Mouse (Mus musculus) lung, embryonic 15.5 days (tissue): Measurements from ENCODE around the gene Spty2d1. TPM values are rescaled to one million over a fixed set of nuclear protein-coding genes. Genes with fewer than 3 reads are reported as not detected.
A peak's percentile ranks its signal among the peaks of the same experiment; 100 is the strongest.

Experiments
- ATAC-seq: fragments of 200-750 bp; cut with Nextera tagmentation; 2 replicates; pipeline ENCODE4 v1.8.0; 2017; ENCODE audit warnings: moderate number of reproducible peaks, borderline replicate concordance; ENCODE audit not compliant: low FRiP score, low TSS enrichment; ENCODE audit errors: extremely low read depth
- H3K27ac ChIP-seq: fragments of 300-500 bp; sonication (generic); 2 replicates; pipeline ENCODE4 v1.5.1; 2015; ENCODE audit warnings: moderate library complexity, mild to moderate bottlenecking, inconsistent platforms
- H3K27me3 ChIP-seq: fragments of 300-500 bp; sonication (generic); 2 replicates; pipeline ENCODE4 v1.6.1; 2015; ENCODE audit warnings: inconsistent platforms
- H3K36me3 ChIP-seq: fragments of 300-500 bp; sonication (generic); 2 replicates; pipeline ENCODE4 v1.6.1; 2015; ENCODE audit warnings: inconsistent platforms
- H3K4me1 ChIP-seq: fragments of 300-500 bp; sonication (generic); 2 replicates; pipeline ENCODE4 v1.6.1; 2015; ENCODE audit warnings: inconsistent platforms
- H3K4me2 ChIP-seq: fragments of 300-500 bp; sonication (generic); 2 replicates; pipeline ENCODE4 v1.6.1; 2015; ENCODE audit warnings: inconsistent platforms, mild to moderate bottlenecking, moderate library complexity
- H3K4me3 ChIP-seq: fragments of 300-500 bp; sonication (generic); 2 replicates; pipeline ENCODE4 v1.5.1; 2015; ENCODE audit warnings: mild to moderate bottlenecking, inconsistent platforms
- H3K9ac ChIP-seq: fragments of 300-500 bp; sonication (generic); 2 replicates; pipeline ENCODE4 v1.6.1; 2015; ENCODE audit warnings: inconsistent platforms
- H3K9me3 ChIP-seq: fragments of 300-500 bp; sonication (generic); 2 replicates; pipeline ENCODE4 v1.6.1; 2016; ENCODE audit warnings: inconsistent platforms
- WGBS: fragments of 180-500 bp; shearing (Covaris S2); methylation state at CpG from one replicate; pipeline ENCODE4 v1.1.7; 2015; 5-methylcytosine and 5-hydroxymethylcytosine counted together
- polyA plus RNA-seq: library from polyadenylated mRNA; unstranded; fragments of >200 nt; fragmentation: Nextera tagmentation; extraction: Ambion mirVana; gene quantifications from 2 replicates; pipeline ENCODE4 v1.2.1, GENCODE M21; 2015

Gene Spty2d1
- polyA plus RNA-seq, 1 experiment from 2014 or later = 23.3 TPM

DNA sequence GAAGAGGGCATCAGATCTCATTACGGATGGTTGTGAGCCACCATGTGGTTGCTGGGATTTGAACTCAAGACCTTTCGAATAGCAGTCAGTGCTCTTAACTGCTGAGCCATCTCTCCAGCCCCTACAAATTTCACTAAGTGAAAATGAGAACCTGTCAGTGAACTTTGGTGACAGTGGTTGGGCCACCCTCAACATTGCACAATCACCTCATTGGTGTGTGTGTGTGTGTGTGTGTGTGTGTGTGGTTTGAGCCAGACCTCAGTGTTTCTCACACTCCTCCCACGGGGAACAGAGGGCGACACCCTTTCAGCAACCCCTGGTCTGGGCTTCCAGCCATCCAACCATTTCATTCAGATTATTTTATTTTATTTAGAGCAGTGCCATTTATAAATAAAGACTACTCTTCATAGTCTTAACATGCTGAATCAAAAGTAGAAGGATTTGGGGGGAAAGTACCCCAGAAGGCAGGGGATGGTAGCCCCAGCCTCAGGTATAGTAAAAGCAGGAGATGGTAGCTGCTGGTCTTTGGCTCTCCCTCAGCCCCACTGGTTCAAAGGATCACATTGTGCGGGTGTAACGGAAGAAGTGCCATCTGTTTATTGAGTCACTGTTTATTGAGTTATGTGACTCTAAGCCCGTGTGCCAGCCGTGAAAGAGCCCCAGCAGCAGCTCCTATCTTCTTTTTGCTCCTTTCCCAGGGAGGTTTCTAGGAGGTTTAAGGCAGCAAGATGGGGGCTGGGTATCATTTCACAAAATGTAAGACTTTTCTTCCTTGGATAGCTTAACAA, 22.3 kb downstream of the Spty2d1 start:
- Histone ChIP-seq H3K9ac (no peak overlapping the region), H3K9me3 (no peaks in the 10 kb centered on the region), H3K4me1 (peaks cover 24% of the 10 kb centered on the region), H3K36me3 (peaks cover 3% of the 10 kb centered on the region; the same call in 1 of the 2 replicates), H3K27me3 (no peaks in the 10 kb centered on the region), H3K4me2 (no peak overlapping the region; the same call in 1 of the 2 replicates), H3K4me3 (no peak overlapping the region), H3K27ac (peak overlapping the region; percentile 82)
- 32% methylated on average over 8 of the region's 8 CpGs for WGBS
- ATAC-seq = peak; percentile 64; the same call in 1 of the 2 replicates

DNA sequence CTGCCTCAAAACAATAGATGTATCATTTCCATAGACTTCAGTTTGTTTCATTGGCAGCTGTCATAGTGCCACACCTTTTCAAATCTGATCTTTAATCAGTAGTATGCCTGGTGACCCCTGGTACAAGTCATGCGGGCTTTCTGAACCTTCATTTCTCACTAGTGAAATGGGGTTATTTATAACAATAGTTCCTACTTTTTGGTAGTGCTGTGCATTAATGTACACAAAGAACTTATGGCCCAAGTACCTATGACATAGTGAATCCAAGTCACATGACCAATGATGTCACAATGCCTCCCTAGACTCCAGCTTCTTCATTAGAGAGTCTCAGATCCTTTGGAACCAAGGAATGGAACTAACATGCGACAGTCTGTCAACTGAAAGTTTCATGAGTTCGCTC, 24.9 kb downstream of the Spty2d1 start, which contains the start of gene Gm9999:
Gene Gm9999, plus strand, starts transcription at position 301 of the 400 bp plus-strand sequence.
- peaks cover 24% of the 10 kb centered on the region for H3K4me1 ChIP-seq
- no peak for ATAC-seq
- H3K4me2 ChIP-seq = no peak within 1 kb of the TSS
- no peak within 1 kb of the TSS for H3K27ac ChIP-seq
- WGBS = 84% methylated on average over 3 of the region's 3 CpGs
- H3K36me3 ChIP-seq = no peaks in the 10 kb centered on the region
- no peak within 1 kb of the TSS for H3K4me3 ChIP-seq
- H3K9me3 ChIP-seq = no peaks in the 10 kb centered on the region
- no peaks in the 10 kb centered on the region for H3K27me3 ChIP-seq
- H3K9ac ChIP-seq = no peak within 1 kb of the TSS

GRCm38 (mm10) chr7:46975456-46975855, 32.8 kb downstream of the Spty2d1 start:
- no peaks in the 10 kb centered on the region for H3K36me3 ChIP-seq
- H3K4me1 ChIP-seq = no peaks in the 10 kb centered on the region
- no peak overlapping the region for H3K4me2 ChIP-seq
- no peak overlapping the region for H3K4me3 ChIP-seq
- H3K27me3 ChIP-seq = no peaks in the 10 kb centered on the region
- ATAC-seq = no peak
- WGBS = 84% methylated on average over 11 of the region's 11 CpGs
- no peaks in the 10 kb centered on the region for H3K9me3 ChIP-seq
- no peak overlapping the region for H3K9ac ChIP-seq
- no peak overlapping the region for H3K27ac ChIP-seq

GRCm38 (mm10) chr7:46974648-46975047, 33.6 kb downstream of the Spty2d1 start:
- ATAC-seq = no peak
- WGBS = 91% methylated on average over 4 of the region's 4 CpGs

DNA sequence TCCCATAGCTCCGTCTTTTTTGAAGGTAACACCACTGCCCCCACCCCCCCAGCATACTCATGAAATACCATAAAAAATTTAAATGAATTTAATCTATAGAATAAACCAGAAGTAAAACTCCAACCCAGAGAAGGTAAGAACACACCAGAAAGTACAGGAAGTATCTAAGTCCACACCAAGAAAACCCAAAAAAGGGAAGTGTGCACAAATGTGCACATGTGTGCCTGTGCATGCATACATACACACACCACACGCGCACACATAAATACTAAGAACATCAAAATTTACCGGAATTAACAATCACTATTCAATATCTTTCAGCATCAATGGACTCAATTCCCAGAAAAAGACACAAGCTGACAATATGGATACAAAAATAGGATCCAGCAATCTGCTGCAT, 38.3 kb downstream of the Spty2d1 start:
- Histone ChIP-seq H3K27me3 (no peaks in the 10 kb centered on the region), H3K9me3 (no peaks in the 10 kb centered on the region), H3K4me3 (no peak overlapping the region), H3K27ac (no peak overlapping the region), H3K4me2 (no peak overlapping the region), H3K9ac (no peak overlapping the region), H3K4me1 (no peaks in the 10 kb centered on the region), H3K36me3 (no peaks in the 10 kb centered on the region)
- ATAC-seq = no peak
- WGBS = 81% methylated on average over 4 of the region's 4 CpGs

More at GRCm38 (mm10) chr7:46974648-46975047, 33.6 kb downstream of the Spty2d1 start:
- Histone ChIP-seq H3K4me3 (no peak overlapping the region), H3K4me2 (no peak overlapping the region), H3K4me1 (no peaks in the 10 kb centered on the region), H3K9me3 (no peaks in the 10 kb centered on the region), H3K9ac (no peak overlapping the region), H3K27me3 (no peaks in the 10 kb centered on the region), H3K36me3 (no peaks in the 10 kb centered on the region), H3K27ac (no peak overlapping the region)

DNA sequence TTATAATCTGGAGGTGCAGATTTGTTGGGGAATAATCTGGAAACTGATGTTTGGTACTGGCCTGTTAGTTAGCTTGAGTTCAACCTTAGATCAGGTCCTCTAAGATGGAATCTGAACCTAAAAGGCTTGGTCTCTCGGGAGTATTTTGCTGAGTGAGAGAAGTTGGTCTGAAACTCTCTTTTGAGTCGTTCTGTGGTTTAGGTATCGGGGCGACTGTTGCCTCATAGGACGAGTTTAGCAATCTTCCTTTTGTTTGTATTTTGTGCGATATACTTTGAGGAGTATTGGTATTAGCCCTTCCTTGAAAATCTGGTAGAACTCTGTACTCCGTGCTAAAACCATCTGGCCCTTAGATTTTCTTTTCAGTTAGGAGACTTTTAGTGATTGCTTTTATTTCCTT, 44.1 kb downstream of the Spty2d1 start:
- Histone ChIP-seq H3K4me1 (peaks cover 14% of the 10 kb centered on the region), H3K27me3 (peaks cover 4% of the 10 kb centered on the region; the same call in 1 of the 2 replicates), H3K4me3 (no peak overlapping the region), H3K36me3 (no peaks in the 10 kb centered on the region), H3K9me3 (no peaks in the 10 kb centered on the region), H3K9ac (no peak overlapping the region), H3K4me2 (no peak overlapping the region), H3K27ac (no peak overlapping the region)
- WGBS = 82% methylated on average over 7 of the region's 7 CpGs
- no peak for ATAC-seq

GRCm38 (mm10) chr7:46962806-46963618, 45.2 kb downstream of the Spty2d1 start:
- Histone ChIP-seq H3K27me3 (peaks cover 4% of the 10 kb centered on the region; the same call in 1 of the 2 replicates), H3K9me3 (no peaks in the 10 kb centered on the region), H3K4me2 (peak overlapping the region; percentile 39), H3K4me1 (peaks cover 17% of the 10 kb centered on the region), H3K9ac (peak overlapping the region; percentile 15; the same call in 1 of the 2 replicates), H3K36me3 (no peaks in the 10 kb centered on the region), H3K4me3 (no peak overlapping the region), H3K27ac (peak overlapping the region; percentile 69)
- peak; percentile 86 for ATAC-seq
- WGBS = 1% methylated on average over 9 of the region's 9 CpGs

- H3K27ac ChIP-seq = 0 out of 2 replicates have a peak overlapping the region, but pooled peaks have one; percentile 69
- H3K4me3 ChIP-seq = no peak overlapping the region
- H3K27me3 ChIP-seq = peaks cover 4% of the 10 kb centered on the region; the same call in 1 of the 2 replicates
- no peaks in the 10 kb centered on the region for H3K36me3 ChIP-seq
- peaks cover 23% of the 10 kb centered on the region for H3K4me1 ChIP-seq
- no peaks in the 10 kb centered on the region for H3K9me3 ChIP-seq
- no peak for ATAC-seq
- H3K4me2 ChIP-seq = no peak overlapping the region
- H3K9ac ChIP-seq = no peak overlapping the region
These were observed 46.1 kb downstream of the Spty2d1 start for GRCm38 (mm10) chr7:46962132-46962531.

DNA sequence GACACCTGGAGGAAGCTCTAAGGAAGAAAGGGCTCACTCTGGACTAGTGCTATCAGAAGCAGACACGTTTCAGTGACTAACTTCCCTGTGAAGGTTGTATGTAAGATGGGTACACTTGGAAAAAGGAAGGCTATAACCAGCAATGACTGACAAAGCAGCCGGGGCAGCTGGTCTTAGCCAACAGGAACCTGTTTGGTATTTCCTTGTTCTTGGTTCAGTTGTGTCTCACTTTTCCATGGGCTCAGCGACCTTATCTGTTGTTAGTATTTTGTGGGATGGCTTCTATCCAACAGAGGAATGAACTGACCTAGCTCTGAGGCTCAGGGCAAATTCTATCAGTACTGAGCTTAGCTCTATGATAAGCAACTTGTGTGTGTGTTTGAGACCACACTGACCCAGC, 47.2 kb downstream of the Spty2d1 start:
- WGBS = 37% methylated on average over 3 of the region's 3 CpGs
- H3K9me3 ChIP-seq = no peaks in the 10 kb centered on the region
- no peak overlapping the region for H3K9ac ChIP-seq
- no peak overlapping the region for H3K4me2 ChIP-seq
- no peak overlapping the region for H3K27ac ChIP-seq
- no peaks in the 10 kb centered on the region for H3K36me3 ChIP-seq
- ATAC-seq = no peak
- peaks cover 24% of the 10 kb centered on the region for H3K4me1 ChIP-seq
- H3K4me3 ChIP-seq = no peak overlapping the region
- peaks cover 4% of the 10 kb centered on the region; the same call in 1 of the 2 replicates for H3K27me3 ChIP-seq

DNA sequence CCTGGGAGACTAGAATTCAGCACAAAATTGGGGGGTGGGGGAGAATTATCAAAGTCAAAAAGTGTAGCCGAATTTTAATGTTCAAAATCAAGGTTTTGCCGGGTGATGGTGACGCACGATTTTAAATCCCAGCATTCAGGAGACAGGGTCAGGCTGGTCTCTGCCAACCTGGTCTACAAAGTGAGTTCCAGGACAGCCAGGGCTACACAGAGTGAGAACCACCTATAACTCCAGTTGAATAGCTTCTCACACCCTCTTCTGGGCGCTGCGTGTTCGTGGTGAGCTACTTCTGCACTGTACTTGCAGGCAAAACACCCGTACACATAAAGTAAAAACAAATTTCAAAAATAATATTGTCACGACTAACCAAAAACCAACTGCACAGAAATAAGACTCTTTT, 49.4 kb downstream of the Spty2d1 start:
- Histone ChIP-seq H3K9me3 (no peaks in the 10 kb centered on the region), H3K36me3 (peaks cover 10% of the 10 kb centered on the region; the same call in 1 of the 2 replicates), H3K27me3 (peaks cover 4% of the 10 kb centered on the region; the same call in 1 of the 2 replicates), H3K4me3 (peak overlapping the region; percentile 72), H3K27ac (no peak overlapping the region), H3K4me2 (peak overlapping the region; percentile 73), H3K4me1 (peaks cover 24% of the 10 kb centered on the region), H3K9ac (peak overlapping the region; percentile 74; the same call in 1 of the 2 replicates)
- no peak for ATAC-seq
- WGBS = 14% methylated on average over 9 of the region's 9 CpGs

- no peaks in the 10 kb centered on the region for H3K9me3 ChIP-seq
- H3K4me2 ChIP-seq = peak within 1 kb of the TSS; percentile 73
- H3K4me3 ChIP-seq = peak within 1 kb of the TSS; percentile 72
- peaks cover 4% of the 10 kb centered on the region; the same call in 1 of the 2 replicates for H3K27me3 ChIP-seq
- peak within 1 kb of the TSS; percentile 30; the same call in 1 of the 2 replicates for H3K27ac ChIP-seq
- peaks cover 18% of the 10 kb centered on the region for H3K36me3 ChIP-seq
- peak; percentile 89 for ATAC-seq
- H3K9ac ChIP-seq = peak within 1 kb of the TSS; percentile 74
- under 1% methylated on average over 51 of the region's 51 CpGs for WGBS
- peaks cover 19% of the 10 kb centered on the region for H3K4me1 ChIP-seq
These were observed 50.1 kb downstream of the Spty2d1 start, which contains the start of gene Uevld for GRCm38 (mm10) chr7:46957831-46958691. Gene Uevld, minus strand, starts transcription at chr7:46958527.
